Mouse (Mus musculus) hindbrain, embryonic 12.5 days (tissue): ENCODE data around the gene Mknk2. TPM values are rescaled to one million over a fixed set of nuclear protein-coding genes. Genes with fewer than 3 reads are reported as not detected.

Experiments
- ATAC-seq: fragments of 200-750 bp; cut with Nextera tagmentation; 2 replicates; pipeline ENCODE4 v1.8.0; 2017; ENCODE audit warnings: moderate TSS enrichment; ENCODE audit not compliant: low FRiP score
- H3K27ac ChIP-seq: fragments of 300-500 bp; sonication (generic); 2 replicates; pipeline ENCODE4 v1.5.1; 2016; ENCODE audit warnings: mild to moderate bottlenecking
- H3K27me3 ChIP-seq: fragments of 300-500 bp; sonication (generic); 2 replicates; pipeline ENCODE4 v1.6.1; 2016; ENCODE audit warnings: mild to moderate bottlenecking
- H3K36me3 ChIP-seq: fragments of 300-500 bp; sonication (generic); 2 replicates; pipeline ENCODE4 v1.6.1; 2016; ENCODE audit warnings: mild to moderate bottlenecking
- H3K4me1 ChIP-seq: fragments of 300-500 bp; sonication (generic); 2 replicates; pipeline ENCODE4 v1.6.1; 2016
- H3K4me2 ChIP-seq: fragments of 300-500 bp; sonication (generic); replicated peaks from 2 replicates; pipeline ENCODE4 v1.6.1; 2016; ENCODE audit warnings: mild to moderate bottlenecking
- H3K4me3 ChIP-seq: fragments of 300-500 bp; sonication (generic); 2 replicates; pipeline ENCODE4 v1.5.1; 2016; ENCODE audit warnings: mild to moderate bottlenecking
- H3K9ac ChIP-seq: fragments of 300-500 bp; sonication (generic); 2 replicates; pipeline ENCODE4 v1.6.1; 2016; ENCODE audit warnings: mild to moderate bottlenecking, moderate library complexity
- H3K9me3 ChIP-seq: fragments of 300-500 bp; sonication (generic); replicated peaks from 2 replicates; pipeline ENCODE4 v1.6.1; 2016; ENCODE audit warnings: mild to moderate bottlenecking
- WGBS: fragments of 180-500 bp; shearing (Covaris S2); methylation state at CpG from one replicate; pipeline ENCODE4 v1.1.7; 2016; 5-methylcytosine and 5-hydroxymethylcytosine counted together
- polyA plus RNA-seq: library from polyadenylated mRNA; unstranded; fragments of >200 nt; fragmentation: Nextera tagmentation; extraction: Ambion mirVana; gene quantifications from 2 replicates; pipeline ENCODE4 v1.2.1, GENCODE M21; 2016

The Mknk2 gene
- polyA plus RNA-seq, 1 experiment from 2014 or later = 90.3 TPM

DNA sequence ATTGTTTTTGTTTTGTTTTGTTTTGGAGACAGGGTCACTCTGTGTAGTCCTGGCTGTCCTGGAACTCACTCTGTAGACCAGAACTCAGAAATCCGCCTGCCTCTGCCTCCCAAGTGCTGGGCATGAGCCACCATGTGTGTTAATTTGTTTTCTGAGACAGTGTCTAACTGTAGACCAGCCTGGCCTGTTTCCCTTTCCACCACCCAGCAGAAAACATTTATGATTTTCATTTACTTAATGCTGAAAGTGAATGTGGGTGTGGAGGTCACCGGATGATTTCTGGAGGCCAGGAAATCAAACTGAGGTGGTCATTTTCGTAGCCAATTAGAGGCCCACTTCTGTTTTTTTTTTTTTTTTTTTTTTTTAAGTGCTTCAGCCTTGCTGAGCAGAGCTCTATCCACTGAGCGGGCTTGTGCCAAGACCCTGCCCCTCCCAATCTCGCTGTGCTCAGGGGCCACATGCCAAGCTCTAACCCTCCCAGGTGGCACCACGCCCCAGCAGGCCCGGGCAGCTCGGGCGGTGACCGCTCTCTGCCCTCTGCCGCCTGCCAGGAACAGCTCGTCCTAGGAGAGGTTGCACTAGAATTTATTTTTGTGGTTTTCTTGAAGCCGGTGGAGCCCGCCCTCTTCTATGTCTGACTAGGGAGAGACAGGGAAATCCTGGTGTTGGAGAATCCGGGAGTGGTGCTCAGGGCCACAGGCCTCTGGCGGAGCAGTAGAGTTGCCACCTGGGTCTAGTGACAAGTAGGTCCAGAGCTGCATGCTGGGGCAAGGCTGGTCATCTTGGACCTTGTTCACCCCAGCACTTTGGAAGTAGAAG is 13.5 kb downstream of the Mknk2 start:
- Histone ChIP-seq H3K4me3 (no peak overlapping the region), H3K9ac (no peak overlapping the region), H3K27ac (no peak overlapping the region), H3K4me1 (peaks cover 25% of the 10 kb centered on the region), H3K36me3 (peaks cover 42% of the 10 kb centered on the region), H3K9me3 (no peaks in the 10 kb centered on the region), H3K27me3 (no peaks in the 10 kb centered on the region), H3K4me2 (0 out of 2 replicates have a peak overlapping the region, but pooled peaks have one; percentile 13)
- 51% methylated on average over 16 of the region's 16 CpGs for WGBS
- ATAC-seq = no peak

DNA sequence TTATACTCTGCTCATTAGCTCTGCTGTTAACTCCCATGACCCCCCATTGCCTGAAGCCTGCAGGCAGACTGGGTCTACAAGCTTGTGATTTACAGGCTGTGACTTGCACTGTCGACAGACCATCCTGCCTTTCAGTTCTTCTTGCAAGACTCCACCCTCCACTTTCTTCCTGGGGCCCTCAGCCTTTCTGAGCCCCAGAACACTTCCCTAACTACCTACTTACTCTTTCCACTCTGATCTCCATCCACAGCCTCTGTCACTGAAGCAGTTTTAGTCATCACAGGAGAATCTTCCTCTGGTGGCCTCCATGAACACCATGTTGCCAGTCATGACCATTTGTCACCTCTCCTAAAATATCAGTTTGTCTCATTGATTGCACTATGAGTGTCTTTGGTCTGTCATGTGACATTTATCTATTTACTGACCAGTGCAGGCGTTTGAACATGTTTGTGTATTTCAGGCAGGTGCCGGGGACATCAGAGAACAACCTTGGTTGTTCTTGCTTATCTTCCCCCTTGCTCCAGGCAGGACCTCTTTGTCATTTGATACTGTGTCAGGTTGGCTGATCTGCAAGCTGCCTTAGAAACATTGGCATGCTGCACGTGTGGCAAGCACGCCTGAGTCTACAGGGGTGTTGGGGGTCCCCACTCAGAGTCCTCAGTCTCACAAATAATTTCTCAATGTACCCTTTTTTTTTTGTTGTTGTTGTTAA is 14.3 kb downstream of the Mknk2 start:
- Histone ChIP-seq H3K9me3 (no peaks in the 10 kb centered on the region), H3K4me2 (no peak overlapping the region), H3K4me1 (peaks cover 25% of the 10 kb centered on the region), H3K27ac (0 out of 2 replicates have a peak overlapping the region, but pooled peaks have one; percentile 17), H3K36me3 (peaks cover 35% of the 10 kb centered on the region), H3K4me3 (no peak overlapping the region), H3K27me3 (no peaks in the 10 kb centered on the region), H3K9ac (no peak overlapping the region)
- ATAC-seq = no peak
- 65% methylated on average over 5 of the region's 5 CpGs for WGBS

DNA sequence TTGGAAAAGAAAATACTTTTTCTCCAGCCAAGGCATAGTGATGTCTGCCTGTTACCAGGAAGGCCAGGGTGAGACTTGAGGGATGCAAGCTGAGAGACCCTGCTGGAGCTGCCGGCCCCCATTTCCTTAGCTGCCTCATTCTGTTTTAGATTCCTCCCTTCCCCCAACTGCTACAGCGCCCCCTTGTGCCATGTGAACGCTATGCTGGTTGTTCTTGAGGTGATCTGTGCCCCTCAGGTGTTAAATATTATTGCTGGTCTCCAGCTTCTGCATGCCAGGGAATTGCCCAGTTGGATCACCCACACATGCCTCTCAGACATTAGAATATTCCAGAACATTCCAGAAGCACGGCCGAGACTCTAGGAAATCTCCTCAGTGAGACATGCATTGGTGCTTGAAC is 16.8 kb downstream of the Mknk2 start:
- Histone ChIP-seq H3K36me3 (peaks cover 10% of the 10 kb centered on the region; the same call in 1 of the 2 replicates), H3K27ac (no peak overlapping the region), H3K4me3 (no peak overlapping the region), H3K4me1 (peaks cover 31% of the 10 kb centered on the region), H3K9ac (no peak overlapping the region), H3K9me3 (no peaks in the 10 kb centered on the region), H3K27me3 (no peaks in the 10 kb centered on the region), H3K4me2 (no peak overlapping the region)
- 34% methylated on average over 5 of the region's 5 CpGs for WGBS
- no peak for ATAC-seq

DNA sequence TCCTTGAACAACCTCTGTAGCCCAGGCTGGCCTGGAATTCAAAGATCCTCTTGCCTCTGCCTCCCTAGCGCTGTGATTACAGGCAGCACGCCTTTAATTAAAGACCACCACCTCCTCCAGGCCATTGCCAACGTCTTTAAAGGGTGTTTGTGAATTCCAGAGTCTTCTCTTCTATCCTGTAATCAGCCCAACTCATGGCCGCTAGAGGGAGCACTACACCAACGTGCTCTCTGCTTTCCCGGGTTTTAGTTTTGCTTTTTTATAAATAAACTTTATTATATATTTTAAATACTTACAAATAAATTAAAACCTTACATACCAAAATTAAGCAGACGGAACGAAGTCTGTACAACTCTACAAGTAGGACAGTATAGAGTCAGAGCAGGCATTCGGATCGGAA is 18.7 kb downstream of the Mknk2 start:
- H3K9me3 ChIP-seq = no peaks in the 10 kb centered on the region
- WGBS = 17% methylated on average over 10 of the region's 10 CpGs
- H3K27ac ChIP-seq = 0 out of 2 replicates have a peak overlapping the region, but pooled peaks have one; percentile 36
- H3K27me3 ChIP-seq = no peaks in the 10 kb centered on the region
- H3K4me3 ChIP-seq = no peak overlapping the region
- peaks cover 31% of the 10 kb centered on the region for H3K4me1 ChIP-seq
- no peaks in the 10 kb centered on the region for H3K36me3 ChIP-seq
- no peak overlapping the region for H3K9ac ChIP-seq
- peak overlapping the region; percentile 32 for H3K4me2 ChIP-seq
- ATAC-seq = no peak

DNA sequence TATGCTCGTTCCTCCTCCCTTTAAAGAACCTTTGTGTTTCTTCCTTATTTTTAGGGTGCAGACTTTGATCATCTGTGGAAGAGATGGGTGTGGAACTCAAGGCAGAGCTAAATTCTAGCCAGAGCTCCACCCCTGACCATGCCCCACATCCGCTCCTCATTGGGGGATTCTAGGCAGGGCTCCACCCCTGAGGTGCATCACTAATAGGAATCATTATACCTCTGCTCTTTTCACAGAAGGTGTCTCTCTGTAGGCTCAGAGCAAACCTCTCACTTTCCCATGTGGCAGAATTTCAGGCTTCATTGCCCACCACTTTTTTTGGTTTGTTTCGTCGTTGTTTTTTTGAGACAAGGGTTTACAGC is 19.1 kb downstream of the Mknk2 start:
- Histone ChIP-seq H3K9me3 (no peaks in the 10 kb centered on the region), H3K4me3 (no peak overlapping the region), H3K9ac (no peak overlapping the region), H3K27ac (0 out of 2 replicates have a peak overlapping the region, but pooled peaks have one; percentile 36), H3K27me3 (no peaks in the 10 kb centered on the region), H3K4me2 (no peak overlapping the region), H3K36me3 (no peaks in the 10 kb centered on the region), H3K4me1 (peaks cover 31% of the 10 kb centered on the region)
- WGBS = 64% methylated on average over 4 of the region's 4 CpGs
- no peak for ATAC-seq

DNA sequence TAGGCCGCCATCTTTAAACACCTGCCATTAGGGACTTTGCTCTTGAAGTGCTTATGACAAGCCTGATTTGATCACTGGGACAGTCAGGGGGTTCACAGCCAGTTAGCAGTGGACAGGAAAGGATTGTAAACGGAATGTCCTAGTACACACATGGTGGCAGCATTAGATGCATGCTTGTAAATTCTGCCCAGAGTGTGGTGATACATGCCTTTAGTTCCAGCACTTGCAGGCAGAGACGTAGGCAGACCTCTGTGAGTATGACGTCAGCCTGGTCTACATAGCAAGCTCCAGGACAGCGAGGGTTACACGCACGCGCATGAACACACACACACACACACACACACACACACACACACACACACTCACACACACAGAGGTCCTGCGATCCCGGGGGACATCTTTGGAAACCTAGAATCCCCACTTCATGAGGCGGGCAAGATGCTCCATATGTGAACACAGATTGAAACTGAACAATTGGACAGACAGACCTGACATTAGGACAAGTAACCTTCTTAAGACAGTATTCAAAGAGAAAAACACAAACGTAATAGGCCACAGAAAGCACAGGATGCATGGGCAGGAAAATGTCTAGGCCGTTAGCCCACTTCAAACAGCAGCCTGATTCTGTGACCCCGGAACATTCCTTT is 19.6 kb downstream of the Mknk2 start:
- Histone ChIP-seq H3K9me3 (no peaks in the 10 kb centered on the region), H3K27me3 (no peaks in the 10 kb centered on the region), H3K36me3 (no peaks in the 10 kb centered on the region), H3K4me1 (peaks cover 26% of the 10 kb centered on the region), H3K4me3 (no peak overlapping the region), H3K27ac (no peak overlapping the region), H3K4me2 (no peak overlapping the region), H3K9ac (no peak overlapping the region)
- WGBS = 86% methylated on average over 14 of the region's 14 CpGs
- no peak for ATAC-seq

DNA sequence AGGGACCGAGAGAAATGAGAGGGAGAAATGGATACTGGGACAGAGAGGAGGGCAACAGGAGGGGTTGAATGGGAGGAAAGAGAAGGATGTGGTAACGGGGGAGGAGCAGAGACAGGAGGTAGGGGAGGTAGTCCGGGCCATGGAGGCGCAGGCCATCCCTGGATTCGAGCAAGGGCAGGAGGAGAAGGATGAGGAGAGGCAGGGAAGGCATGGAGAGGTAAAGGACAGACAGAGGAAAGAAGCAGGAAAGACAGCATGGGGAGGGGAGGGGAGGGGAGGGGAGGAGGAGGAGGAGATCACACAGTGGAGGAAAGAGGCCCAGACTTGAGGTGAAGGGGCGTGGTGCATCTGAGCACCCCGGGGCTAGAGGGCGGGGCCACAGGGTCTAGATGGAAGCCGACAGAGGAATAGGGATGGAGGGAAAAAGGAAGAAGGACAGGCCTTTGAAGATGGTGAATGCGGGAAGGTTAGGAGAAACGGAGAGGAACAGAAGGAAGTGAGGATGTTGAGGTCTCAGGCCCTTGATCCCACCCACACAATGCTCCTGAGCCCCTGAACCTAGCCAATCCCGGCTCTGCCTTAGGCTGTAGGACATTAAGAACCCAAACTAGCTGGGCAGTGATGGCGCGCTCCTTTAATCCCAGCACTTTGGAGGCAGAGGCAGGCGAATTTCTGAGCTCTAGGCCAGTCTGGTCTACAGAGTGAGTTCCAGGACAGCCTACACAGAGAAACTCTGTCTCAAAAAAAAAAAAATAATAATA is 20.9 kb downstream of the Mknk2 start, which contains the start of gene Btbd2:
Gene Btbd2 (minus strand): TSS at position 209 of the 761 bp plus-strand sequence.
- H3K9ac ChIP-seq = peak within 1 kb of the TSS; percentile 98
- peaks cover 4% of the 10 kb centered on the region; the same call in 1 of the 2 replicates for H3K36me3 ChIP-seq
- H3K4me3 ChIP-seq = peak within 1 kb of the TSS; percentile 86
- peaks cover 30% of the 10 kb centered on the region for H3K4me1 ChIP-seq
- H3K9me3 ChIP-seq = no peaks in the 10 kb centered on the region
- H3K4me2 ChIP-seq = peak within 1 kb of the TSS; percentile 97
- H3K27me3 ChIP-seq = no peaks in the 10 kb centered on the region
- 22% methylated on average over 15 of the region's 15 CpGs for WGBS
- peak within 1 kb of the TSS; percentile 89 for H3K27ac ChIP-seq
- ATAC-seq = peak; percentile 46

DNA sequence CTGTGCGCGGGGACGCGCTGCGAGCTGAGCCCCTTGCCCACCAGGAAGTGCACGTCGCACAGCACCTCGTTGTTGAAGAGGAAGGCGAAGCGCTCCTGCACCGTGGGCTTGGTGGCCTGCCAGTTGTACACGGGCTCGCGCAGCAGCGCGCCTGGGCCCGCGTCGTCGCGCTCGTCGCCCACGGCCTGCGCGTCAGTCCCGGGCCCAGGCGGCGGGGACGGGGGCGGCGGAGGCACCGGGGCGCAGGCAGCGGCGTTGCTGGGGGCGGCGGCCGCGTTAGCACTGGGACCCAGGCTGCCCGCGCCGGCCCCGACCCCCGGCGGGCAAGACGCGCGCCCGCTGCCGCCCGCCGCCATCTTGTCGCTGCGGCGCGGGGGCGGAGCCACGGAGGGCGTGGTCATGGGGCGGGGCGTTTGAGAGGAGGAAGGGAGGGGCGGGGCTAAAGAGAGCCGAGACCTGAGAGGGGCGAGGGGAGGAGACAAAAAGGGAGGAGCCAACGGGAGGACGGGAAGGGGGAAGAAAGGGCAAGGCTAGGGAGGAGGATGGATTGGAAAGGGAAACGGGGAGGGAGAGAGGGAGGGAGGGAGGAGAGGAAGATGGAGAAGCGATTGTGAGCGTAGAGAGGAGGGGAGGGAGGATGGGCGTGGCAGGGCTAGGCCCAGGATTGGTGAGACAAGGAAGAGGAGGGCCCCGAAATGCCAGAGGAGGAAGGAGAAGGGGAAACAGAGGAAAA is 21.6 kb downstream of the Mknk2 start:
- ATAC-seq = peak; percentile 88
- under 1% methylated on average over 70 of the region's 72 CpGs for WGBS
- Histone ChIP-seq H3K4me3 (peak overlapping the region; percentile 86), H3K9ac (peak overlapping the region; percentile 98), H3K27me3 (no peaks in the 10 kb centered on the region), H3K36me3 (peaks cover 6% of the 10 kb centered on the region; the same call in 1 of the 2 replicates), H3K27ac (peak overlapping the region; percentile 89), H3K9me3 (no peaks in the 10 kb centered on the region), H3K4me1 (peaks cover 30% of the 10 kb centered on the region), H3K4me2 (peak overlapping the region; percentile 97)

DNA sequence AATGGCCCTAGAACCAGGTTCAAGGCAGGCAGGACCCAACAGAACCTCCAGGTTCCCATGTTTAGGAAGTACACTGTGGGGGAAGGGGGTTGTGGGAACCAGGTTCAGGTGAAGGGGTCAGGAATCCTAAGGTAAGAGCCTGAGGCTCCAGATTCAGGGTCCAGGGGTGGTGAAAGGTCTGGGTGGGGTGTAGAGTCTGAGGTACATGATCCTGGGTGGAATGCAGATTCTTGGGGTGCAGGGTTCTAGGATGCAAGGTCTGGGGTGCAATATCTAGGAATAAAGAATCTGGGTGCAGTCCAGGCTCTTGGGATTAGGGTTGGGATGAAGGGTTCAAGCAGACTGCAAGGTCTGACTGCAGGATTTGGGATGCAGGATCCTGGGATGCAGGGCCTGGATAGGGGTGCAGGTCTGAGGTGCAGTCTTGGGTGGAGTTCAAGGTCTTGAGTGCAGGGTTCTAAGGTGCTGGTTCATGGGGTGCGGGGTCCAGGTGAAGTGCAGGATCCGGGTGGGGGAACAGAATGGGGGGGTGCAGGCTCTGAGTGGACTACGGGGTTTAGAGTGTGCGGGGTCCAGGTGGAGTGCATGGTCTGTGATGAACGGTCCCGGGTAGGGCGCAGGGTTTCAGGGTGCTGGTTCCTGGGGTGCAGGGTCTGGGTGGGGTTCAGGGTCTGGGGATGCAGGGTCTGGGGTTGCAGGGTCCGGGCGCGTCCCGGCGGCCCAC is 22.3 kb downstream of the Mknk2 start:
- H3K4me3 ChIP-seq = peak overlapping the region; percentile 86
- WGBS = 4% methylated on average over 11 of the region's 12 CpGs
- ATAC-seq = peak; percentile 51

DNA sequence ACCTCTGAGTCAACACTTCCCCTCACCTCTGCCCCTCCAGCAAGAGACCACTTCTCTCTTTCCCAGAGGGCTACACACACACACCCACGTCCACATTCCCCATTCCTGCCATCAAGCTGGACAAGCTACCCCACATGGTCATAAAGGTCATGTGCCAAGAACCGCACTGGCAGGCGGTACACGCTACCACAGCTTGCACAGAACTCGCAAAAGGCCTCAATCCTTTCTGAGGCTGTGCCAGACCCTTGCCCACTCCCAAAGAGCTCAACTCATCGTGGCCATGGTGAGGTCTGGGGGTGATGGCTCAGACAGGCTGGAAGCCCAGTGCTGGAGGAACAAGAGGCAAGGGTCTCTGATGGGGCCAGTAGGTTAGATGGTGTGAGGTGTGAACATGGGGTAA is 23.0 kb downstream of the Mknk2 start:
- Histone ChIP-seq H3K9me3 (no peaks in the 10 kb centered on the region), H3K36me3 (peaks cover 11% of the 10 kb centered on the region), H3K4me2 (peak overlapping the region; percentile 97), H3K4me1 (peaks cover 30% of the 10 kb centered on the region), H3K9ac (peak overlapping the region; percentile 98), H3K27me3 (no peaks in the 10 kb centered on the region), H3K4me3 (peak overlapping the region; percentile 86), H3K27ac (no peak overlapping the region; the same call in 1 of the 2 replicates)
- ATAC-seq = no peak
- 86% methylated on average over 6 of the region's 6 CpGs for WGBS

More for the DNA sequence above, 22.3 kb downstream of the Mknk2 start:
- Histone ChIP-seq H3K4me2 (peak overlapping the region; percentile 97), H3K9me3 (no peaks in the 10 kb centered on the region), H3K9ac (peak overlapping the region; percentile 98), H3K36me3 (peaks cover 8% of the 10 kb centered on the region), H3K4me1 (peaks cover 30% of the 10 kb centered on the region), H3K27ac (peak overlapping the region; percentile 87), H3K27me3 (no peaks in the 10 kb centered on the region)
